Mouse (Mus musculus): ENCODE measurements around the gene Myh10.

GRCm38 (mm10) chr11:68822326-68822725, 131.0 kb downstream of the Myh10 start:
- TF ChIP-seq CTCF (IDR thresholded peaks at IDR 0.05; ENCODE audit: low read depth) = no peak
- TF ChIP-seq EP300 (optimal IDR thresholded peaks at IDR 0.05) = no peak

Measured in stomach, postnatal 0 days (tissue).